Mouse (Mus musculus) C2C12 (cell line): ENCODE measurements around the gene Dner.

Experiments
- CTCF ChIP-seq: IDR thresholded peaks from one replicate; pipeline ENCODE4 v1.5.1; 2011; ENCODE audit not compliant: control insufficient read depth, insufficient read depth, insufficient read length
- MYOD1 ChIP-seq: IDR thresholded peaks from one replicate; pipeline ENCODE4 v1.6.1; 2011; ENCODE audit warnings: low read depth; ENCODE audit not compliant: control insufficient read depth, insufficient read length
- USF1 ChIP-seq: IDR thresholded peaks from one replicate; pipeline ENCODE4 v1.6.1; 2011; ENCODE audit warnings: low read depth, mild to moderate bottlenecking, control low read depth, moderate library complexity

DNA sequence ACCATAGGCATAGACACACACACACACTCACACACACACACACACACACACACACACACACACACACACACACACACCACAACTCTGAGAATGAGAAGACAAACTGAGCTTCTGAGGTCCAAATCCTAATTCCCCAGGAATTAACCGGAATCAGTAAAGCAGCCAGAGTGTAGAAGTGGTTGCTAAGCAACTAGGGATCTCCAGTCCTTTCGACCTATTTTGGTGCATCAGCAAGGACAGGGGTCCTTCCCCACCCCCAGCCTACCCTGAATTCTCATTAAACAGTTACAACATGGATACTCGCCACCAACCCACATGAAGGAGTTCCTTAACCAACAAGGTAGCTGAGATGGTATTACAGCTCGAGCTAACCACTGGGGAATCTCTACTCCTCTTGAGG lies 18.1 kb downstream of the Dner start:
- no peak for TF ChIP-seq CTCF
- no peak for TF ChIP-seq USF1
- no peak for TF ChIP-seq MYOD1
